Mouse (Mus musculus): ENCODE data around the gene Tspan1. TPM values are rescaled to one million over a fixed set of nuclear protein-coding genes. Genes with fewer than 3 reads are reported as not detected.

Tspan1 gene
- total and polyA plus RNA-seq, 3 experiments, result 0.03 to 0.08 TPM; not detected in 1

DNA sequence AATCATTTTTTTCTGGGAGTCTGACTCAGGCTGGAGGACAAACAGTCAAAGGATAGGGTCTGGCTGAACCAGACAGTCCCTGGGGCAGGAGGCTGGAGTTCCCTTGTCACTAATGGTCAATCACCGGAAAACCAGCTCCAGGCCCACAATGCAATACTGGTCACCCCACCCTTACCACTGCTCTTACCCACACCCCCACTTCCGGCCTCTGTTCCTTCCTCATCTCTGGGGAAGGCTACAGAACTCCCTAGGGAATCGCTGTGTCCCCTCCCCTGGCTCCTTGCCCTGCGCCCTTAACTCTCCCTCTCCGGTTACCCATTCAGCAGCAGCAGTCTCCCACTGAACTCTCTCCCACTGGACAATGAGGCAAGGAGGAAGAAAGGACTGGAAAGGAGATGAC, 9.7 kb upstream of the Tspan1 start:
- DNase-seq (ENCODE audit: low read depth, low spot score), result no peak
- Histone ChIP-seq H3K9me3 (replicated peaks; ENCODE audit: insufficient read depth, low read length) (no peaks in the 10 kb centered on the region), H3K4me3 (ENCODE audit: control insufficient read depth in 1 of 2, insufficient read depth in 1 of 2, low read depth in 2 of 2, low read length in 2 of 2) (no peak overlapping the region), H3K27ac (ENCODE audit: control insufficient read depth, low read depth, low read length) (no peak overlapping the region), H3K27me3 (ENCODE audit: control insufficient read depth in 1 of 2, insufficient read depth in 2 of 2, low read length in 2 of 2) (peaks cover 0 to 2% of the 10 kb centered on the region in 2 experiments; a peak in 1 of 4 replicates), H3K79me2 (ENCODE audit: control insufficient read depth, insufficient read depth, low read length, poor library complexity) (no peaks in the 10 kb centered on the region), H3K9ac (ENCODE audit: control insufficient read depth, low read depth, low read length, poor library complexity, severe bottlenecking) (no peak overlapping the region), H3K36me3 (ENCODE audit: control insufficient read depth in 1 of 2, insufficient read depth in 2 of 2, low read length in 2 of 2) (peaks cover 0 to 12% of the 10 kb centered on the region in 2 experiments; a peak in 2 of 4 replicates), H3K4me1 (ENCODE audit: control insufficient read depth in 1 of 2, insufficient read depth in 2 of 2, low read length in 2 of 2) (peaks cover 2 to 22% of the 10 kb centered on the region in 2 experiments; a peak in 2 of 4 replicates)
- no peak for TF ChIP-seq MAFK (IDR thresholded peaks at IDR 0.05; ENCODE audit: borderline replicate concordance, low read depth, low read length)
- TF ChIP-seq KAT2A (conservative IDR thresholded peaks at IDR 0.05; ENCODE audit: low read depth, low read length), result no peak
- TF ChIP-seq EP300 (IDR thresholded peaks at IDR 0.05; ENCODE audit: low read depth in 1 of 2, low read length in 2 of 2), result no peak
- no peak for TF ChIP-seq MXI1 (IDR thresholded peaks at IDR 0.05; ENCODE audit: low read depth, low read length)
- TF ChIP-seq CHD1 (IDR thresholded peaks at IDR 0.05; ENCODE audit: low read depth, low read length), result no peak
- no peak for TF ChIP-seq SIN3A (IDR thresholded peaks at IDR 0.05; ENCODE audit: low read length)
- no peak for TF ChIP-seq MEF2A (IDR thresholded peaks at IDR 0.05; ENCODE audit: extremely low read depth, insufficient replicate concordance, low read depth, low read length, poor library complexity, severe bottlenecking)
- no peak for TF ChIP-seq GATA1 (IDR thresholded peaks at IDR 0.05; ENCODE audit: low read depth, low read length)
- TF ChIP-seq USF1 (IDR thresholded peaks at IDR 0.05; ENCODE audit: low read depth, low read length), result no peak

DNA sequence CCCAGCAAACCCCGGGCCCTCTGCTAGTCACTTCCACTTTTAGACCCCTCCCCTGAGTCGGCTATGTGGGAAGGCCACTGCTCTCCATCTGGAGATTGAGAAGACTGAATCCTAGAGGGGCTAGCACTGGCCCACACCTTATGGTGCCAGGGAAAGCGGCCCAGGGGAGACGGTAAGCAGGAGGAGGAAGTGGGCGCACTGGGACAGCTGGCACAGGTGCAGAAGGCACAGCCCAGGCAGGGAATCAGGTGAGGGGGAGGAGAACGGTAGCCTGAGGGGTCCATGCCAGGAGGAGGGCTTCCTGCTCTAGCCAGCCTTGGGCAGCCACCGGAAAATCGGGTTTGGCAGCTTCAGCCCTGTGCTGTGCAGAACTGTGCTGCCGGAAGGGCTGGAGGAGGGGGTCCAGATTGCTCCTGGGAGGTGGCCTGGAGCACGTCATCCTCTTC, 9.2 kb upstream of the Tspan1 start:
- Histone ChIP-seq H3K4me3 (ENCODE audit: control insufficient read depth in 1 of 2, insufficient read depth in 1 of 2, low read depth in 2 of 2, low read length in 2 of 2) (no peak overlapping the region), H3K27me3 (ENCODE audit: control insufficient read depth in 1 of 2, insufficient read depth in 2 of 2, low read length in 2 of 2) (peaks cover 0 to 2% of the 10 kb centered on the region in 2 experiments; a peak in 1 of 4 replicates), H3K79me2 (ENCODE audit: control insufficient read depth, insufficient read depth, low read length, poor library complexity) (no peaks in the 10 kb centered on the region), H3K27ac (ENCODE audit: control insufficient read depth, low read depth, low read length) (no peak overlapping the region), H3K36me3 (ENCODE audit: control insufficient read depth in 1 of 2, insufficient read depth in 2 of 2, low read length in 2 of 2) (peaks cover 0 to 12% of the 10 kb centered on the region in 2 experiments; a peak in 2 of 4 replicates), H3K9me3 (replicated peaks; ENCODE audit: insufficient read depth, low read length) (no peaks in the 10 kb centered on the region), H3K9ac (ENCODE audit: control insufficient read depth, low read depth, low read length, poor library complexity, severe bottlenecking) (no peak overlapping the region), H3K4me1 (ENCODE audit: control insufficient read depth in 1 of 2, insufficient read depth in 2 of 2, low read length in 2 of 2) (peaks cover 2 to 22% of the 10 kb centered on the region in 2 experiments; a peak in 2 of 4 replicates)
- DNase-seq (ENCODE audit: low read depth, low spot score), result no peak
- TF ChIP-seq NELFE (IDR thresholded peaks at IDR 0.05; ENCODE audit: low read depth, low read length) (no peak), UBTF (IDR thresholded peaks at IDR 0.05; ENCODE audit: borderline replicate concordance, insufficient read depth, low read depth, low read length) (no peak), POLR2AphosphoS2 (IDR thresholded peaks at IDR 0.05; ENCODE audit: low read length) (no peak), ZMIZ1 (IDR thresholded peaks at IDR 0.05; ENCODE audit: low read depth, low read length) (no peak), ETS1 (IDR thresholded peaks at IDR 0.05; ENCODE audit: low read depth, low read length) (no peak), TAL1 (IDR thresholded peaks at IDR 0.05; ENCODE audit: low read length) (no peak), SIN3A (IDR thresholded peaks at IDR 0.05; ENCODE audit: low read length) (no peak), MAX (IDR thresholded peaks at IDR 0.05; ENCODE audit: low read length) (no peak), MAZ (IDR thresholded peaks at IDR 0.05; ENCODE audit: low read depth, low read length) (no peak), BHLHE40 (IDR thresholded peaks at IDR 0.05; ENCODE audit: borderline replicate concordance, low read depth, low read length) (no peak), GABPA (IDR thresholded peaks at IDR 0.05; ENCODE audit: low read depth, low read length) (no peak)

Measured in MEL (cell line).